Mouse (Mus musculus) heart, postnatal 0 days (tissue): ENCODE measurements around the gene Hist1h2ag.

Experiments
- CTCF ChIP-seq: IDR thresholded peaks from 2 replicates; pipeline ENCODE4 v1.5.1; 2016; ENCODE audit warnings: antibody characterized with exemption, control low read depth, low read depth
- EP300 ChIP-seq: IDR thresholded peaks from 2 replicates; pipeline ENCODE4 v1.6.1; 2016; ENCODE audit warnings: antibody characterized with exemption, low read depth

DNA sequence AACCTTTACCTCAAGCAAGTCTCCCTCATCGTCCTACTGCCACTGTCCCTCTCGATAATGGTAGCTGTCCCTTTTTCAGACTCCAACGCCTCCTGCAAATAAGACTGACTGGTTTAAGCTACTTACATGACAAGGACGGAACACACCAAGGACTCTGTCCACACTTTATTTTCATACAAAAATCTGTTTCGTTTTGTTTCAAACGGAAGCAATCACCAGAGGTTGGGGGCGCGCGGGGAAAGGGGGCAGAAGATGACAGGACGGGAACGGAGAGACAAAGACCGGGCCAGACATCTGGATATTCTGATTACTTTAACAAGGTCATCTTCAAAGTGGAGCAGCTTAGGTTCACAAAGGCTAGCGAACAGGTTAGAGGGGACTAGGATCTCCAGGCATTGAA lies 29.0 kb downstream of the Hist1h2ag start:
- no peak for TF ChIP-seq EP300
- TF ChIP-seq CTCF: no peak
